Mouse (Mus musculus) stomach, postnatal 0 days (tissue): ENCODE measurements around the gene Rrp1b. TPM values are rescaled to one million over a fixed set of nuclear protein-coding genes. Genes with fewer than 3 reads are reported as not detected.
A peak's percentile ranks its signal among the peaks of the same experiment; 100 is the strongest.

Experiments
- ATAC-seq: fragments of 200-750 bp; cut with Nextera tagmentation; 2 replicates; pipeline ENCODE4 v1.8.0; 2017; ENCODE audit not compliant: low FRiP score, low TSS enrichment
- DNase-seq: peaks from one replicate; pipeline ENCODE4 v3.0.0-alpha.2; 2016; ENCODE audit warnings: low spot score
- H3K27ac ChIP-seq: fragments of 300-500 bp; sonication (generic); replicated peaks from 2 replicates; pipeline ENCODE4 v1.5.1; 2014; ENCODE audit warnings: mild to moderate bottlenecking, control low read depth
- H3K27me3 ChIP-seq: fragments of 300-500 bp; sonication (generic); 2 replicates; pipeline ENCODE4 v1.6.1; 2014; ENCODE audit warnings: low read length; ENCODE audit not compliant: control insufficient read depth, insufficient read depth
- H3K36me3 ChIP-seq: fragments of 300-500 bp; sonication (generic); 2 replicates; pipeline ENCODE4 v1.6.1; 2014; ENCODE audit warnings: low read length, mixed read lengths; ENCODE audit not compliant: control insufficient read depth, insufficient read depth
- H3K4me1 ChIP-seq: fragments of 300-500 bp; sonication (generic); replicated peaks from 2 replicates; pipeline ENCODE4 v1.6.1; 2014; ENCODE audit warnings: antibody characterized with exemption; ENCODE audit not compliant: control insufficient read depth, insufficient read depth
- H3K4me2 ChIP-seq: fragments of 300-500 bp; sonication (generic); replicated peaks from 2 replicates; pipeline ENCODE4 v1.6.1; 2014; ENCODE audit warnings: low read depth, mild to moderate bottlenecking, control low read depth, moderate library complexity
- H3K4me3 ChIP-seq: fragments of 300-500 bp; sonication (generic); 2 replicates; pipeline ENCODE4 v1.5.1; 2014; ENCODE audit warnings: low read depth, low read length, control low read depth
- H3K9ac ChIP-seq: fragments of 300-500 bp; sonication (generic); 2 replicates; pipeline ENCODE4 v1.6.1; 2014; ENCODE audit warnings: mild to moderate bottlenecking, low read length, control low read depth, mixed read lengths
- H3K9me3 ChIP-seq: fragments of 300-500 bp; sonication (generic); 2 replicates; pipeline ENCODE4 v1.6.1; 2016; ENCODE audit warnings: low read length; ENCODE audit not compliant: control insufficient read depth
- CTCF ChIP-seq: IDR thresholded peaks from 2 replicates; pipeline ENCODE4 v1.5.1; 2016; ENCODE audit warnings: antibody characterized with exemption, low read depth, mild to moderate bottlenecking, moderate library complexity
- EP300 ChIP-seq: optimal IDR thresholded peaks from 2 replicates; pipeline ENCODE3; 2016; ENCODE audit warnings: antibody characterized with exemption
- WGBS: fragments of 180-500 bp; shearing (Covaris S2); extraction: QIAGEN DNeasy Blood & Tissue Kit; methylation state at CpG from one replicate; pipeline ENCODE4 v1.1.7; 2014; 5-methylcytosine and 5-hydroxymethylcytosine counted together
- polyA plus RNA-seq: library from polyadenylated mRNA; unstranded; fragments of >200 nt; fragmentation: Nextera tagmentation; extraction: Ambion mirVana; gene quantifications from 2 replicates; pipeline ENCODE4 v1.2.1, GENCODE M21; 2015

The Rrp1b gene
- polyA plus RNA-seq: 18.6 and 19.2 TPM in 2 replicates

DNA sequence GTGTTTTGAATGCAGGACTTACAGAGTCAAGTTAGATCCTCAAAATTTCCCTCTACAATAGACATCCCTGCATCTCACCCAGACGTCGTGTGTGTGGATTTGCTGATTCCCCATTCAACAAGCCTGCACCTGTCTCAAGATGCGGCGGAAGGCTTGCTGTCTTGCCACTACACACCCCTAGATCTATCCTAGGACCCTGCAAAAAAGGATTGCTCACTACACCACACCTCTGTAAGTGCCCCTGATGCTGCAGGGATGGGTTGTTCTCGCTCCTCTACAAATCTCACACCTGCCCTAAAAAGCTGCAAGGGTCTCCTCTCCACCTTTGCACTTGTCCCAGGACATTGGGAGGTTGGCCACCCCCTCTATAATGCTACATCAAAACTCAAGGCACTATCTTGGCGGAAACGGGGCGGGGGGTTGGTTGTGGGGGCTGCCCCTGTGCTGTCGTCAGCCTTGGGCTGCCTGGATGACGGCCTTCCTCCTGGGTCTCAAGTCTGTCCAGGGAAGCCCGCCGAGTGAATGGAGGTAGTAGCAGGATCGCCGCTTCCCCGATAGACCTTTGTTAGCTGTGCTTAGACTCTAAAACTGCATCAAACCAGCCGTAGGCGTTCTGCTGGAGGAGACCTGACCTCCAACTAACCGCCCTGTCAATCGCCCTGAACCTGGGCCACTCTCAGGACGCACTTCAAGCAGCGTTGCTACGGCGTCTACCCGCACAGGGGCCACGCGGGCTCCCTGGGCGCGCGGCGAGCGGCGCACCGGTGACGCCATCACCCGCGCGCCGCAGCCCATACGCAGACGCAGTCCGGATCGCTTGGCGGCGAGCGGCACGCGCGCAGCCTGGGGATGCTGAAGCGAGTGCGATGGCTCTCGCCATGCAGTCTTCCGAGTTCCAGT is at the start of gene Rrp1b, which contains the start of gene Hsf2bp:
Gene Rrp1b, plus strand, starts transcription at position 492 of the 900 bp plus-strand sequence.
Gene Hsf2bp, minus strand, starts transcription at position 741 of the 900 bp plus-strand sequence.
- WGBS: 3% methylated on average over 51 of the region's 52 CpGs
- Histone ChIP-seq H3K36me3 (no peaks in the 10 kb centered on the region), H3K4me2 (peak within 1 kb of the TSS; percentile 97), H3K27ac (peak within 1 kb of the TSS; percentile 77), H3K27me3 (no peaks in the 10 kb centered on the region), H3K9me3 (no peaks in the 10 kb centered on the region), H3K4me3 (peak within 1 kb of the TSS; percentile 78), H3K4me1 (peaks cover 4% of the 10 kb centered on the region; the same call in 1 of the 2 replicates), H3K9ac (peak within 1 kb of the TSS; percentile 78)
- DNase-seq: peak; percentile 82
- ATAC-seq: peak; percentile 94
- no peak for TF ChIP-seq EP300
- no peak for TF ChIP-seq CTCF

GRCm38 (mm10) chr17:31986915-31987314 is 49.0 kb upstream of the Rrp1b start:
- H3K27ac ChIP-seq: no peak overlapping the region
- ATAC-seq (no peak), DNase-seq (no peak)
- no peak overlapping the region for H3K4me3 ChIP-seq
- TF ChIP-seq EP300: no peak
- no peak for TF ChIP-seq CTCF
- H3K27me3 ChIP-seq: no peaks in the 10 kb centered on the region
- no peaks in the 10 kb centered on the region for H3K4me1 ChIP-seq
- no peaks in the 10 kb centered on the region for H3K9me3 ChIP-seq
- H3K4me2 ChIP-seq: no peak overlapping the region
- 58% methylated on average over 1 of the region's 1 CpGs for WGBS
- H3K36me3 ChIP-seq: no peaks in the 10 kb centered on the region
- no peak overlapping the region for H3K9ac ChIP-seq

DNA sequence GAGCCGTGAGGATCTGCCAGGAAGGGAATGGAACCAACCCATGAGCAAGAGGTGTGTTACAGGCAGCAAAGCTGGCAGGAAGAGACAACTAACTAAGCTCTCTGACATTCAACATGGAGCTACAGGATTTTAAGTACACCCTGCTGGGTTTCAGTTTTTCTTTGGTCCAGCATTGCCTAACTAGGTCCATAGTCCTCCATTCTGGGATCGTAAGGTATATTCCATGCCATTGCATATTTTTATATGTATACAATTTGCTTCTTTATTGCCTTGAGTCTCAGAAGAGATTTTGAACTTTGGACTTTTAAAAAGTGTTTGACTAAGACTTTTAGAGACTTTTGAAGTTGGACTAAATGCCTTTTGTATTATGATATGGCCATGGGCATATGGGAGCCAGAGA is 46.9 kb upstream of the Rrp1b start:
- WGBS: 90% methylated on average over 2 of the region's 2 CpGs
- Histone ChIP-seq H3K9ac (no peak overlapping the region), H3K27me3 (no peaks in the 10 kb centered on the region), H3K9me3 (no peaks in the 10 kb centered on the region), H3K36me3 (no peaks in the 10 kb centered on the region), H3K4me2 (no peak overlapping the region), H3K4me3 (no peak overlapping the region), H3K27ac (no peak overlapping the region), H3K4me1 (no peaks in the 10 kb centered on the region)
- TF ChIP-seq EP300: no peak
- TF ChIP-seq CTCF: no peak
- DNase-seq: no peak
- no peak for ATAC-seq

DNA sequence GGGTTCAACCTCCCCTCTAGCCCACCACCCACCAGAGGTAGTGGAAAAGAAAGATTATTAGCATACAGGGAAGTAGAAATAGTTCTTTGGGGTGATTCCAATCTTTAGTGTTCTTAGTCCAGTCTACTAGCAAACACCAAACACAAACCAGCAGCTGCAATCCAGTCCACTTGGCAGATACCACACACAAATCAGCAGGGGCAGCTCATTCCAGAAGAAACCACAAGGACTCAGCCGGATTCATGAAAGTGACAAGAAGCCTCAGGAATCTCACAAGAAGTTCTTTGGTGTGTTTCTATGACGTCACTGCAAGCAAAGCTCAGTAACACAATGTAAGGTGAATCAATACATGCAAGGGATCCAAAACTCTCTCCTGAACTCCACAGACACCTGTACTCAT is 43.9 kb upstream of the Rrp1b start:
- WGBS: 58% methylated on average over 2 of the region's 2 CpGs
- DNase-seq: no peak
- TF ChIP-seq CTCF: no peak
- TF ChIP-seq EP300: no peak

DNA sequence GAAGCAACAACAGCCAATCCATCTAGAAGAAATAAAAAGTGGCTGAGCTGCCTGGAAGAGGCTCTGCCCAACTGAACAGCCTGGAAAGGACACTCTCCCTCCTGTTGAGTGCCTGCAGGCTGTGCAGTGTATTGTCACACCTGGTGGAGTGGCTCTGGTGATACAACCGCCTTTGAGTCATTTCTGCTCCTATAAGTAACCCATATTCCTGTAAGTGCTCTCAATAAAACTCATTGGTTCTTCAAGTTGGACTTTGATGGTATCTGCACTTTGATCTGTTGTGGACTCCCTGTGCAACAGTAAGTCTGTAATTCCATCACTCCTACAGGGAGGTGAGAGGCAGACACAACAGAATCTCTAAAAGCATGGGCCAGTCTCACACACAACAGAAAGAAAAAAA is 42.5 kb upstream of the Rrp1b start:
- DNase-seq: no peak
- 95% methylated on average over 1 of the region's 1 CpGs for WGBS
- Histone ChIP-seq H3K27me3 (no peaks in the 10 kb centered on the region), H3K4me3 (no peak overlapping the region), H3K4me2 (no peak overlapping the region), H3K36me3 (no peaks in the 10 kb centered on the region), H3K9me3 (no peaks in the 10 kb centered on the region), H3K4me1 (no peaks in the 10 kb centered on the region), H3K27ac (no peak overlapping the region), H3K9ac (no peak overlapping the region)
- ATAC-seq: no peak
- no peak for TF ChIP-seq CTCF
- TF ChIP-seq EP300: no peak

More for the DNA sequence above, 43.9 kb upstream of the Rrp1b start:
- Histone ChIP-seq H3K27me3 (no peaks in the 10 kb centered on the region), H3K4me1 (no peaks in the 10 kb centered on the region), H3K9ac (no peak overlapping the region), H3K4me3 (no peak overlapping the region), H3K9me3 (no peaks in the 10 kb centered on the region), H3K4me2 (no peak overlapping the region), H3K27ac (no peak overlapping the region), H3K36me3 (no peaks in the 10 kb centered on the region)
- ATAC-seq: no peak

- H3K27ac ChIP-seq: no peak overlapping the region
- no peak overlapping the region for H3K9ac ChIP-seq
- no peak overlapping the region for H3K4me2 ChIP-seq
- DNase-seq (no peak), ATAC-seq (peak; percentile 83)
- no peaks in the 10 kb centered on the region for H3K4me1 ChIP-seq
- no peak overlapping the region for H3K4me3 ChIP-seq
- no peaks in the 10 kb centered on the region for H3K27me3 ChIP-seq
- no peak for TF ChIP-seq EP300
- TF ChIP-seq CTCF: no peak
- H3K9me3 ChIP-seq: no peaks in the 10 kb centered on the region
- no peaks in the 10 kb centered on the region for H3K36me3 ChIP-seq
Observed at GRCm38 (mm10) chr17:31994132-31994531, 41.8 kb upstream of the Rrp1b start.
